Comparison of ENCODE assay signal across 25 mouse cellular contexts in genomic region chr11:107649458-107649857, GRCm38 (mm10).
"Had no signal": no experiment of that assay in that cellular context is flagged by ENCODE, and none has a peak within 500 bp of the region (broad histone marks: within the 10 kb centered on the region; RNA-seq: fewer than 3 reads in every experiment).

No protein-coding gene starts in this region.

- H3K27ac ChIP-seq: heart, adult 2 months; heart, embryonic 13.5 days; heart, embryonic 15.5 days; hindbrain, embryonic 13.5 days; hindbrain, embryonic 15.5 days; hindbrain, postnatal 0 days; kidney, embryonic 15.5 days; kidney, postnatal 0 days; limb, embryonic 13.5 days; limb, embryonic 15.5 days had no signal

- H3K27me3 ChIP-seq: heart, embryonic 13.5 days; heart, embryonic 15.5 days; hindbrain, embryonic 13.5 days; hindbrain, embryonic 15.5 days; kidney, embryonic 15.5 days; limb, embryonic 13.5 days; limb, embryonic 15.5 days had no signal

- H3K4me2 ChIP-seq: heart, embryonic 11.5 days; heart, embryonic 13.5 days; heart, embryonic 15.5 days; hindbrain, embryonic 13.5 days; hindbrain, embryonic 15.5 days; kidney, embryonic 15.5 days; limb, embryonic 13.5 days; limb, embryonic 15.5 days had no signal

- DNase-seq: forebrain, postnatal 0 days; gastrocnemius, postnatal 14 days; gastrocnemius, postnatal 36 days; heart, adult 2 months; heart, postnatal 14 days; heart, postnatal 36 days; kidney, adult 11 months; kidney, adult 2 months; kidney, adult 9 months; kidney, postnatal 14 days; kidney, postnatal 36 days; layer of hippocampus, adult 9-11 months; layer of hippocampus, postnatal 36 days; left cerebral cortex, postnatal 4 days had no signal

- H3K4me3 ChIP-seq: heart, adult 2 months; heart, embryonic 13.5 days; heart, embryonic 15.5 days; hindbrain, embryonic 13.5 days; hindbrain, embryonic 15.5 days; kidney, embryonic 15.5 days; limb, embryonic 13.5 days; limb, embryonic 15.5 days had no signal

- H3K9me3 ChIP-seq: heart, embryonic 13.5 days; heart, embryonic 15.5 days; hindbrain, embryonic 13.5 days; hindbrain, embryonic 15.5 days; kidney, embryonic 15.5 days; limb, embryonic 13.5 days; limb, embryonic 15.5 days had no signal

- H3K4me1 ChIP-seq: limb, embryonic 13.5 days; limb, embryonic 15.5 days had no signal

- ATAC-seq: forebrain, postnatal 0 days; hindbrain, postnatal 0 days; intestine, embryonic 16.5 days had no signal

- H3K9ac ChIP-seq: forebrain, postnatal 0 days; heart, embryonic 13.5 days; heart, embryonic 15.5 days; hindbrain, embryonic 13.5 days; hindbrain, embryonic 15.5 days; kidney, embryonic 15.5 days; limb, embryonic 13.5 days; limb, embryonic 15.5 days had no signal
